Mouse (Mus musculus): ENCODE measurements around the gene Plcxd1. TPM values are rescaled to one million over a fixed set of nuclear protein-coding genes. Genes with fewer than 3 reads are reported as not detected.

The Plcxd1 gene
- total RNA-seq, 2 experiments from 2014 or later = 4.4 to 4.9 TPM

GRCm38 (mm10) chr5:110135293-110136086 is 35.7 kb downstream of the Plcxd1 start, which contains the start of gene Chfr:
Gene Chfr (plus strand): TSS chr5:110135842.
- TF ChIP-seq CTCF (conservative IDR thresholded peaks at IDR 0.05) = peak; percentile 25
- H3K27ac ChIP-seq = peak within 1 kb of the TSS; percentile 90
- H3K4me3 ChIP-seq = peak within 1 kb of the TSS; percentile 96
- peak; percentile 99 for DNase-seq (ENCODE audit: low spot score in 2 of 2)

DNA sequence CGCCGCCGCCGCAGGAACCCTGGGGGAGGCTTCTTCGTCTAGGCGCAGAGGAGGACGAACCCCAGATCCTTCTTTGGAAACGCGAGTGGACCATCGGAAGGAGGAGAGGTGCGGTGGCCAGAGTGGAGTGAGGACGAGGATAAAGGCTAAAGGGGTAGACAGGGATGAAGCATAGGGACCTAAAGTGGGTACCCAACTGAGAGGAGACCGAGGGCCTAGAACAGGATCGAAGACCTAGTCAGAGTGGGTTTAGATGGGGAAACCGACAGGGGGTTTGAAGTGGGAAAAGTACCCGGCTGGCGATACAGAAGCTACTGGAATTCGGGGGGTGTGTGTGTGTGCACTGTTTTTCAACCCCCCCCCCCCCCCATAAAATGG is 36.3 kb downstream of the Plcxd1 start:
- peak overlapping the region; percentile 96 for H3K4me3 ChIP-seq
- TF ChIP-seq CTCF (conservative IDR thresholded peaks at IDR 0.05) = no peak

DNA sequence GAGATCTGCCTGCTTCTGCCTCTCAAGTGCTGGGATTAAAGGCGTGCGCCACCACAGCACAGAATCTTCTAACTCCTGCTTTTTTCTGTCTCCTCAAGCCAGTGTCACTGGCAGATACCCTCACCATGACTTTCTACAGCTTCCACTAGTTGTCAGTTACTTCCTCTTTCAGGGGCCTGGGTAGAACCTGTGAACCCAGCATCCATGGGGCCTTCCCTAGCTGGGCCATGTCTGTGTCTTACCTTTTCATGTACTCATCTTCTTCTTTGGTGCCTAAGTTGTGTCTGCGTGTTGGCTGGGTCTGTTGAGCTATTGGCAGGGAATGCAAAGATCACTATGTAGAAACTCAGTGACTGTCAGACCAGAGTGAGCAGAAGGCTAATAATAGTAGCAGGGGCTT is 38.0 kb downstream of the Plcxd1 start:
- TF ChIP-seq CTCF (conservative IDR thresholded peaks at IDR 0.05) = no peak
- H3K4me3 ChIP-seq = no peak overlapping the region
- DNase-seq (ENCODE audit: low spot score in 2 of 2) = no peak

More for the DNA sequence above, 36.3 kb downstream of the Plcxd1 start:
- DNase-seq (ENCODE audit: low spot score in 2 of 2) = no peak
- H3K27ac ChIP-seq = peak overlapping the region; percentile 90

GRCm38 (mm10) chr5:110139325-110139724 is 39.6 kb downstream of the Plcxd1 start:
- no peak for DNase-seq (ENCODE audit: low spot score in 2 of 2)
- no peak overlapping the region for H3K27ac ChIP-seq
- no peak for TF ChIP-seq CTCF (conservative IDR thresholded peaks at IDR 0.05)
- no peak overlapping the region for H3K4me3 ChIP-seq

More for the DNA sequence above, 38.0 kb downstream of the Plcxd1 start:
- H3K27ac ChIP-seq = no peak overlapping the region

DNA sequence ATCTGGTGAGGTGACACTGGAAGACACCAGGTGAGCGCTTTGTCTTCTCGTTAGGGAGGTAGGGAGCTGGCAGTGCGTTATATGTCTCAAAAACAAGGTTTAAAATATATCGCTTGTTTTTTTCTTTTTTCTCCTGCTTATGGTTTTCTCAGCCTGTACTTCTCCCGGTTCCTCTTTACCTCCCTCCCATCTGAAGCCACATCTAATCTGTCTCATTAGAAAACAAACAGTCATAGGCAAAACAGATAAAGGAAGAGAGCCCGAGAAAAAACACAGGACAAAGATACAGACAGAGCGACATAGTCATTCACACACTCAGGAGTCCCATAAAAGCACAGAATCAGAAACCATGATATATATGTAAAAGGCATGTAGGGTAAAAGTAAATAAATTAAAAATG is 40.7 kb downstream of the Plcxd1 start:
- TF ChIP-seq CTCF (conservative IDR thresholded peaks at IDR 0.05) = no peak
- no peak for DNase-seq (ENCODE audit: low spot score in 2 of 2)
- no peak overlapping the region for H3K27ac ChIP-seq
- H3K4me3 ChIP-seq = no peak overlapping the region

GRCm38 (mm10) chr5:110142309-110142708 is 42.5 kb downstream of the Plcxd1 start:
- H3K4me3 ChIP-seq = no peak overlapping the region
- no peak for TF ChIP-seq CTCF (conservative IDR thresholded peaks at IDR 0.05)
- DNase-seq (ENCODE audit: low spot score in 2 of 2) = no peak
- H3K27ac ChIP-seq = no peak overlapping the region

DNA sequence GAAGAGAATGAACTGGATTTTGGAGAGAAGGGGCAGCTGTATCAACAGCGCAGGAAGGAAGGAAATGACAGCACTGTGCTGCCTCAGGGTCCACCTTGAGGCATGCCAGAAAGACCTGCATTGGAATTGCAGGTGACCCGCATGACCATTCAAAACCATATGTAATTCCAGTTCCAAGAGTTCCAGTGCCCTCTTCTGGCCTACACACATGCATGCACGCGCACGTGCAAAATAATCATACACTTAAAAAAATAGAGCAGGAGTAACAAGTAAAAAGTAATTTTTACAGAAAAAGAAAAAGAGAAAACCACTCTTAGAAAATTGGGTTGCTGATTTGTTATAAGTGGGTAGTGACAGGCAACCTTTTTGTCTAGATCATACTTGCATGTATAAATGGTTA is 43.2 kb downstream of the Plcxd1 start:
- no peak overlapping the region for H3K4me3 ChIP-seq
- H3K27ac ChIP-seq = no peak overlapping the region
- TF ChIP-seq CTCF (conservative IDR thresholded peaks at IDR 0.05) = peak; percentile 66
- no peak for DNase-seq (ENCODE audit: low spot score in 2 of 2)

Other genes with a start within 250 kb of the Plcxd1 start
- gene Gm15446, start 176.6 kb upstream of the Plcxd1 start, total RNA-seq (2021) = 10 to 100 TPM; 41.2 to 44.9 TPM
- gene Zfp932, start 103.4 kb upstream of the Plcxd1 start, total RNA-seq (2021) = 10 to 100 TPM; 55.7 to 60.0 TPM
- gene Gm17655, start 27.5 kb upstream of the Plcxd1 start, total RNA-seq (2021) = 10 to 100 TPM in 1 of 2 experiments, 1 to 10 TPM in 1; 8.7 to 12.1 TPM
- gene Gm35315, start 5.5 kb upstream of the Plcxd1 start, total RNA-seq (2021) = under 1 TPM; 0.52 to 0.64 TPM
- 10 to 100 TPM; 77.3 to 85.6 TPM for gene Gtpbp6, start 8.2 kb downstream of the Plcxd1 start, total RNA-seq (2021)
- 10 to 100 TPM; 16.1 to 16.5 TPM for gene Zfp605, start 10.1 kb downstream of the Plcxd1 start, total RNA-seq (2021)
- 10 to 100 TPM; 47.1 to 58.1 TPM for gene Chfr, start 35.9 kb downstream of the Plcxd1 start, total RNA-seq (2021)
- gene Golga3, start 76.7 kb downstream of the Plcxd1 start, total RNA-seq (2021) = 10 to 100 TPM; 46.0 to 48.2 TPM
- gene Ankle2, start 131.0 kb downstream of the Plcxd1 start, total RNA-seq (2021) = 10 to 100 TPM; 34.7 to 41.3 TPM
- gene Pgam5, start 169.9 kb downstream of the Plcxd1 start, total RNA-seq (2021) = 10 to 100 TPM; 57.5 to 66.8 TPM
- 10 to 100 TPM; 10.5 to 13.5 TPM for gene Pxmp2, start 186.2 kb downstream of the Plcxd1 start, total RNA-seq (2021)
- 1 to 10 TPM; 2.1 to 2.3 TPM for gene Pole, start 186.3 kb downstream of the Plcxd1 start, total RNA-seq (2021)
- gene P2rx2, start 243.2 kb downstream of the Plcxd1 start, total RNA-seq (2021) = not detected
- gene Lrcol1, start 244.8 kb downstream of the Plcxd1 start, total RNA-seq (2021) = not detected

Data from layer of hippocampus, adult 2 months (tissue).